Mouse (Mus musculus): Measurements from ENCODE around the gene Rprm.

DNA sequence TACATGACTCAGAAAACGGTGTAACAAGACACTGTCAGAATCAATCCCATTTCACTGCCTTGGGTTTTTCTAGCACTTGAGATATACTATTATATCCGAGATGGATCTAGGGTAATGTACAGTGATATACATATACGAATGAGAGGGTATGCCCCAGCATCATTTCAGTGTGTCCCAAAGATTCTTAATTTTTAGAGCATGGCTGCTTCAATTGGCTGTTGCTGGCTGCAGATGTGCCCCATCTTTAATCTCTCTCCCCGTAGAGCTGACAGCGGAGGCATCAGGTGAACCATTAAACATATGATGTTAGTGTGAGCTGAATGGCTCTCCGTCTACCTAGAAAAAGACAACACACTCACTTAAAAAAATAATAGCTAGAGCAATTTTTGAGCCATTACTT is 34.0 kb upstream of the Rprm start:
- TF ChIP-seq CTCF (IDR thresholded peaks at IDR 0.05) (no peak), EP300 (IDR thresholded peaks at IDR 0.05) (no peak)
